Mouse (Mus musculus) ovary, postnatal 36 days (tissue): ENCODE measurements around the gene Atp6v0a1.

Experiments
- DNase-seq: peaks from one replicate; pipeline ENCODE4 v3.0.0; 2022; ENCODE audit warnings: low spot score, mixed read lengths

The Atp6v0a1 gene

DNA sequence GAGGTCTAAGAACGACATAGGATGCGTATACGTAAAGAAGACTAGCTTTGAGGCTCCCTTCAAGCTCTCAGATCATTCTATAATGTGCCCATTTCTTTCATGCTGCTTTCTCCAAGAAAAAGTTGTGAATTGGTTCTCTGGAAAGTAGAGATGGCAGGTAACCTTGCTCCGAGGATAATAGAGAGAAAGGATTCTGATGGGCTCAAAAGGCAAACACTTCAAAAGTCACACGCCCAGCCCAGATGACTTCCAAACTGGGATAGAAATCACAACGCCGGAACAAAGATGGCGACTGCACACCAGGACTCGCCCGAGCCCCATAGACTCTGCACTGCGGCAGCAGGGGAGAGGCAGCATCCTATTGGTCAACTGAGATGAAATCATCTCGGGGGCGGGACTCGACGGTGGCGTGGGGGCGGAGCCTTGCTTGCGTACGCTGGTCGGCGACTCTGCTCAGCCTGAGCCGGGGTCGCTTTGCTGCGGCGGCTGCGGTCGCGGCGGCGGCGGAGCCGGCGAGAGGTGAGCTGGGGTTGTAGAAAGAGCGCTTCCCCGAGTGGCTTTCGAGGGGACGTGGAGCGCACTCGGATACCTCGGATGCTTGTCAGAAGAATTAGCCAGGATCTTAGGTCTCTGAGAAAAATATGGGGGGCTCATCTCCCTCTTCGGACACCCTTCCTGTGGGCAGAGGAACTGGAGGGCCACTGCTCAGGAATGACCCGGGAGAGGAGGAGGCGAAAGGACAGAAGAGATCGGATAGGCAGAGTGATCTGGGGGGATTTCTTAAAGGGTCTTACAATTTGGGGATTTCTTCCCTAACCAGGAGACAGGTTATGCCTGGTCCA, at the start of gene Atp6v0a1:
TSS of gene Atp6v0a1 (plus strand) at position 407 of the 842 bp plus-strand sequence.
- peak; percentile 96 for DNase-seq

GRCm38 (mm10) chr11:100959464-100959810, 49.8 kb upstream of the Atp6v0a1 start:
- DNase-seq, result peak; percentile 60

GRCm38 (mm10) chr11:100959826-100960225, 49.4 kb upstream of the Atp6v0a1 start:
- DNase-seq, result no peak

- DNase-seq, result peak; percentile 51
These were observed 48.7 kb upstream of the Atp6v0a1 start for GRCm38 (mm10) chr11:100960540-100960939.

GRCm38 (mm10) chr11:100962371-100962911, 46.8 kb upstream of the Atp6v0a1 start:
- peak; percentile 48 for DNase-seq

- peak; percentile 71 for DNase-seq
These were observed 45.6 kb upstream of the Atp6v0a1 start for GRCm38 (mm10) chr11:100963647-100964046.

- DNase-seq, result no peak
These were observed 45.1 kb upstream of the Atp6v0a1 start for GRCm38 (mm10) chr11:100964180-100964579.

- no peak for DNase-seq
These were observed 44.2 kb upstream of the Atp6v0a1 start for GRCm38 (mm10) chr11:100964901-100965542.

GRCm38 (mm10) chr11:100965760-100966159, 43.5 kb upstream of the Atp6v0a1 start:
- no peak for DNase-seq

GRCm38 (mm10) chr11:100967376-100967775, 41.9 kb upstream of the Atp6v0a1 start:
- no peak for DNase-seq

- DNase-seq, result no peak
These were observed 41.3 kb upstream of the Atp6v0a1 start for GRCm38 (mm10) chr11:100967881-100968420.

- no peak for DNase-seq
These were observed 40.8 kb upstream of the Atp6v0a1 start for GRCm38 (mm10) chr11:100968501-100968900.

GRCm38 (mm10) chr11:100969189-100969743, 40.0 kb upstream of the Atp6v0a1 start:
- peak; percentile 40 for DNase-seq

GRCm38 (mm10) chr11:100969744-100970556, 39.3 kb upstream of the Atp6v0a1 start:
- DNase-seq, result peak; percentile 61

DNA sequence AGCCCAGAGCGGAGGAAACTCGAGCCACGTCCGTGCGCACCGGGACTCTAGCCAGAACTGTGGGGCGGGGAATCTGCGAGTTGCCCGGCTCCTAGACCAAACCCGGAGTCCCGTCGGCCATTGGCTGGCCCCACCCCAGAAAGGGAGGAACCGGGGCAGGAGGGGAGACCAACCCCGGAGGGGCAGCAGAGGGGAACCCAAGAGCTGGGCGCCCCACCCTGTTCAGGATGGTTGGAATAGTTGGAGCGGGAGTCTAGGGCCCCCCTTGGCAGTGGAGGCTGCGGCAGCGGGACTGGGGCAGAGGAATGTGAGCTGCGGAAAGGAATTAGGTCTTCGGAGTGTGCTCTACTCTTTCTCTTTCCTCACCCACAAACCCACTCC, 38.7 kb upstream of the Atp6v0a1 start, which contains the start of gene Cavin1:
TSS of gene Cavin1 (minus strand) at position 331 of the 381 bp plus-strand sequence.
- DNase-seq, result peak; percentile 97

DNA sequence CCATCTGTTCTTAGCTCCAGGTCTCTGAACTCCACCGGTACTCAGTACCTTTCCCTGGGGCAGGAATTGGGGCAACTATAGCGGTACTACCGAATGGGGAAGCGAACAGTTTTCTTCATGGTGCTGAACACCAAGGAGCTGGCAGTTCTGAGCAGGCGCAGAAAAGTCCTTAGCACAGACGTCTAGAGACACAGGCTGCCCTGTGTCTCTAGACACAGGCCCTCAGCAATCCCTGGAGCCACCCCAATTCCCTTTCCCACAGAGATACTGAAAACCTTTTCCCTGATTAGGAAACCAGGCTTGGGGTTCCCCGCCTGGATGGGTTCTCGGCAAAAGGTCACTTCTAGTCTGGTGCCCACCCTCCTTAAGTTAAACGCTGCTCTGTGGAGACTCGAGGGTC, 37.8 kb upstream of the Atp6v0a1 start:
- DNase-seq, result no peak

DNA sequence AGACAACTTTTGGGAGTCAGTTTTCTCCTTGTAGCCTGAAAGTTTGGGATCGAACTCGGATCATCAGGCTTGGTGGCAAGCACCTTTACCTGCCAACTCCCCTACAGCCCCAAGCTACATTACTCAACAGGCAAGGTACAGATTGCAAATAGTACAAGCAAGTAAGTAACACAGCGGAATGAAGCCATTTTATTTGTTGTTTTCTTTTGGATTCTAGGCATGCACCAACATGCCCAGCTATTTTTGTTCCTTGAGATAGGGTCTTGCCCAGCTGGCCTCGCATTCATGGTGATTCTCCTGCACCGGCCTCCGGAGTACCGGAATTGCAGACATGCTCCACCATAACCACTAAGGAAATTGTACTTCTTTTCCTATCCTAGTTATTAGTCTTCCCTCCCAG, 36.0 kb upstream of the Atp6v0a1 start:
- no peak for DNase-seq

- DNase-seq, result no peak
These were observed 34.8 kb upstream of the Atp6v0a1 start for GRCm38 (mm10) chr11:100974381-100974970.

GRCm38 (mm10) chr11:100975241-100975640, 34.0 kb upstream of the Atp6v0a1 start:
- no peak for DNase-seq

GRCm38 (mm10) chr11:100979887-100980286, 29.4 kb upstream of the Atp6v0a1 start:
- no peak for DNase-seq

DNA sequence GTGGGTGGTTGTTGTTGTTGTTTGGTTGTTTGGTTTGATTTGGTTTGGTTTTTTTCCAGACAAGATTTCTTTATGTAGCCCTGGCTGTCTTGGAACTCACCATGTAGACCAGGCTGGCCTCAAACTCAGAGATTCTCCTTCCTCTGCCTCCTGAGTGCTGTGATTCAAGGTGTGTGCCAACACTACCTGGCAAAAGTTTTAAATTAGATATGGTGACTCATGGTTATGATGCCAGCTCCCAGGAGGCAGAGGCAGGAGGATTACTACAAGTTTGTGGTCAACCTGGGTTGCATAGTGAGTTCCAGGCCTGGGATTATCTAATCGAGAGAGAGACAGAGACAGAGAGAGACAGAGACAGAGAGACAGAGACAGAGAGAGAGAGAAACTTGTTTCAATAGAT, 28.8 kb upstream of the Atp6v0a1 start:
- no peak for DNase-seq
